Mouse (Mus musculus) liver, embryonic 15.5 days (tissue): ENCODE results near the gene Kif3a. TPM values are rescaled to one million over a fixed set of nuclear protein-coding genes. Genes with fewer than 3 reads are reported as not detected.

Source experiments
- ATAC-seq: fragments of 200-750 bp; cut with Nextera tagmentation; 2 replicates; pipeline ENCODE4 v1.8.0; 2017; ENCODE audit warnings: moderate number of reproducible peaks, mild to moderate bottlenecking, moderate library complexity; ENCODE audit not compliant: insufficient read depth
- H3K27ac ChIP-seq: fragments of 300-500 bp; sonication (generic); replicated peaks from 2 replicates; pipeline ENCODE4 v1.5.1; 2015; ENCODE audit warnings: mild to moderate bottlenecking, inconsistent platforms
- H3K27me3 ChIP-seq: fragments of 300-500 bp; sonication (generic); 2 replicates; pipeline ENCODE4 v1.6.1; 2015; ENCODE audit warnings: mild to moderate bottlenecking, inconsistent platforms
- H3K36me3 ChIP-seq: fragments of 300-500 bp; sonication (generic); replicated peaks from 2 replicates; pipeline ENCODE4 v1.6.1; 2015; ENCODE audit warnings: moderate library complexity, mild to moderate bottlenecking, inconsistent platforms
- H3K4me1 ChIP-seq: fragments of 300-500 bp; sonication (generic); replicated peaks from 2 replicates; pipeline ENCODE4 v1.6.1; 2015; ENCODE audit warnings: inconsistent platforms
- H3K4me2 ChIP-seq: fragments of 300-500 bp; sonication (generic); 2 replicates; pipeline ENCODE4 v1.6.1; 2015; ENCODE audit warnings: moderate library complexity, mild to moderate bottlenecking, inconsistent platforms
- H3K4me3 ChIP-seq: fragments of 300-500 bp; sonication (generic); replicated peaks from 2 replicates; pipeline ENCODE4 v1.5.1; 2015; ENCODE audit warnings: mild to moderate bottlenecking, inconsistent platforms
- H3K9ac ChIP-seq: fragments of 300-500 bp; sonication (generic); 2 replicates; pipeline ENCODE4 v1.6.1; 2015; ENCODE audit warnings: moderate library complexity, mild to moderate bottlenecking, inconsistent platforms
- H3K9me3 ChIP-seq: fragments of 300-500 bp; sonication (generic); replicated peaks from 2 replicates; pipeline ENCODE4 v1.6.1; 2016; ENCODE audit warnings: inconsistent platforms
- WGBS: fragments of 180-500 bp; shearing (Covaris S2); methylation state at CpG from one replicate; pipeline ENCODE4 v1.1.7; 2015; ENCODE audit warnings: mixed read lengths; ENCODE audit not compliant: insufficient replicate concordance; 5-methylcytosine and 5-hydroxymethylcytosine counted together
- polyA plus RNA-seq: library from polyadenylated mRNA; unstranded; fragments of >200 nt; fragmentation: Nextera tagmentation; extraction: Ambion mirVana; gene quantifications from 2 replicates; pipeline ENCODE4 v1.2.1, GENCODE M21; 2015

Kif3a gene
- polyA plus RNA-seq, 1 experiment from 2014 or later, result 7.5 TPM

GRCm38 (mm10) chr11:53616748-53617558, 49.8 kb downstream of the Kif3a start:
- WGBS, result 49% methylated on average over 8 of the region's 8 CpGs
- peak overlapping the region; percentile 38; the same call in 1 of the 2 replicates for H3K27ac ChIP-seq
- no peaks in the 10 kb centered on the region for H3K9me3 ChIP-seq
- H3K36me3 ChIP-seq, result no peaks in the 10 kb centered on the region
- peaks cover 59% of the 10 kb centered on the region for H3K4me1 ChIP-seq
- H3K4me2 ChIP-seq, result peak overlapping the region; percentile 27; the same call in 1 of the 2 replicates
- no peak for ATAC-seq
- H3K27me3 ChIP-seq, result no peaks in the 10 kb centered on the region
- H3K4me3 ChIP-seq, result no peak overlapping the region
- no peak overlapping the region for H3K9ac ChIP-seq

- Histone ChIP-seq H3K4me1 (peaks cover 59% of the 10 kb centered on the region), H3K4me2 (0 out of 2 replicates have a peak overlapping the region, but pooled peaks have one; percentile 27), H3K4me3 (no peak overlapping the region), H3K9ac (no peak overlapping the region), H3K36me3 (no peaks in the 10 kb centered on the region), H3K9me3 (no peaks in the 10 kb centered on the region), H3K27me3 (no peaks in the 10 kb centered on the region), H3K27ac (peak overlapping the region; percentile 38; the same call in 1 of the 2 replicates)
- WGBS, result 47% methylated on average over 4 of the region's 4 CpGs
- ATAC-seq, result no peak
These were observed 50.5 kb downstream of the Kif3a start for GRCm38 (mm10) chr11:53617562-53618109.

- Histone ChIP-seq H3K27me3 (no peaks in the 10 kb centered on the region), H3K9ac (no peak within 1 kb of the TSS), H3K27ac (peak within 1 kb of the TSS; percentile 38; the same call in 1 of the 2 replicates), H3K9me3 (no peaks in the 10 kb centered on the region; the same call in 1 of the 2 replicates), H3K4me2 (no peak within 1 kb of the TSS), H3K4me1 (peaks cover 59% of the 10 kb centered on the region), H3K36me3 (no peaks in the 10 kb centered on the region), H3K4me3 (no peak within 1 kb of the TSS)
- no peak for ATAC-seq
- WGBS, result 33% methylated on average over 7 of the region's 7 CpGs
These were observed 51.5 kb downstream of the Kif3a start, which contains the start of gene Il4 for GRCm38 (mm10) chr11:53618619-53619198. TSS of gene Il4 (minus strand) at chr11:53618669.

- no peaks in the 10 kb centered on the region; the same call in 1 of the 2 replicates for H3K9me3 ChIP-seq
- H3K36me3 ChIP-seq, result no peaks in the 10 kb centered on the region
- no peaks in the 10 kb centered on the region for H3K27me3 ChIP-seq
- H3K4me1 ChIP-seq, result peaks cover 55% of the 10 kb centered on the region
- no peak overlapping the region for H3K27ac ChIP-seq
- 26% methylated on average over 6 of the region's 6 CpGs for WGBS
- no peak overlapping the region for H3K4me2 ChIP-seq
- no peak for ATAC-seq
- H3K4me3 ChIP-seq, result no peak overlapping the region
- H3K9ac ChIP-seq, result no peak overlapping the region
These were observed 52.2 kb downstream of the Kif3a start for GRCm38 (mm10) chr11:53619428-53619827.

- H3K4me3 ChIP-seq, result no peak overlapping the region
- H3K36me3 ChIP-seq, result no peaks in the 10 kb centered on the region
- H3K4me2 ChIP-seq, result no peak overlapping the region
- H3K27ac ChIP-seq, result no peak overlapping the region
- H3K4me1 ChIP-seq, result peaks cover 55% of the 10 kb centered on the region
- H3K9me3 ChIP-seq, result no peaks in the 10 kb centered on the region; the same call in 1 of the 2 replicates
- no peak for ATAC-seq
- H3K27me3 ChIP-seq, result no peaks in the 10 kb centered on the region
- 25% methylated on average over 4 of the region's 4 CpGs for WGBS
- H3K9ac ChIP-seq, result no peak overlapping the region
These were observed 52.9 kb downstream of the Kif3a start for GRCm38 (mm10) chr11:53620094-53620493.

GRCm38 (mm10) chr11:53621582-53622439, 54.6 kb downstream of the Kif3a start:
- no peak overlapping the region for H3K27ac ChIP-seq

GRCm38 (mm10) chr11:53622440-53622806, 55.2 kb downstream of the Kif3a start:
- peaks cover 55% of the 10 kb centered on the region for H3K4me1 ChIP-seq
- H3K27ac ChIP-seq, result no peak overlapping the region
- H3K4me2 ChIP-seq, result no peak overlapping the region
- no peaks in the 10 kb centered on the region for H3K27me3 ChIP-seq
- H3K9ac ChIP-seq, result no peak overlapping the region
- H3K36me3 ChIP-seq, result no peaks in the 10 kb centered on the region
- no peaks in the 10 kb centered on the region; the same call in 1 of the 2 replicates for H3K9me3 ChIP-seq
- no peak overlapping the region for H3K4me3 ChIP-seq
- 40% methylated on average over 6 of the region's 6 CpGs for WGBS
- ATAC-seq, result no peak

More at GRCm38 (mm10) chr11:53621582-53622439, 54.6 kb downstream of the Kif3a start:
- Histone ChIP-seq H3K9ac (no peak overlapping the region), H3K9me3 (no peaks in the 10 kb centered on the region; the same call in 1 of the 2 replicates), H3K36me3 (no peaks in the 10 kb centered on the region), H3K27me3 (no peaks in the 10 kb centered on the region), H3K4me2 (no peak overlapping the region), H3K4me3 (no peak overlapping the region), H3K4me1 (peaks cover 55% of the 10 kb centered on the region)
- ATAC-seq, result no peak
- 59% methylated on average over 11 of the region's 11 CpGs for WGBS

GRCm38 (mm10) chr11:53623573-53623972, 56.4 kb downstream of the Kif3a start:
- 54% methylated on average over 9 of the region's 9 CpGs for WGBS
- H3K9ac ChIP-seq, result no peak overlapping the region
- no peaks in the 10 kb centered on the region; the same call in 1 of the 2 replicates for H3K9me3 ChIP-seq
- H3K4me3 ChIP-seq, result no peak overlapping the region
- H3K4me2 ChIP-seq, result no peak overlapping the region
- ATAC-seq, result no peak
- no peak overlapping the region for H3K27ac ChIP-seq
- no peaks in the 10 kb centered on the region for H3K36me3 ChIP-seq
- H3K27me3 ChIP-seq, result no peaks in the 10 kb centered on the region
- peaks cover 48% of the 10 kb centered on the region for H3K4me1 ChIP-seq

GRCm38 (mm10) chr11:53624124-53624523, 56.9 kb downstream of the Kif3a start:
- no peaks in the 10 kb centered on the region for H3K27me3 ChIP-seq
- no peak overlapping the region for H3K27ac ChIP-seq
- H3K9me3 ChIP-seq, result no peaks in the 10 kb centered on the region; the same call in 1 of the 2 replicates
- H3K4me1 ChIP-seq, result peaks cover 44% of the 10 kb centered on the region
- 84% methylated on average over 2 of the region's 2 CpGs for WGBS
- H3K4me3 ChIP-seq, result no peak overlapping the region
- H3K4me2 ChIP-seq, result no peak overlapping the region
- no peak for ATAC-seq
- no peak overlapping the region for H3K9ac ChIP-seq
- no peaks in the 10 kb centered on the region for H3K36me3 ChIP-seq

GRCm38 (mm10) chr11:53626802-53627373, 59.7 kb downstream of the Kif3a start:
- Histone ChIP-seq H3K27ac (peak overlapping the region; percentile 6; the same call in 1 of the 2 replicates), H3K4me3 (no peak overlapping the region), H3K27me3 (no peaks in the 10 kb centered on the region), H3K4me2 (peak overlapping the region; percentile 40), H3K36me3 (no peaks in the 10 kb centered on the region), H3K9me3 (no peaks in the 10 kb centered on the region; the same call in 1 of the 2 replicates), H3K9ac (peak overlapping the region; percentile 25; the same call in 1 of the 2 replicates), H3K4me1 (peaks cover 34% of the 10 kb centered on the region)
- WGBS, result 35% methylated on average over 17 of the region's 17 CpGs
- ATAC-seq, result peak; percentile 57
